Mouse (Mus musculus): ENCODE results near the gene Ccdc24.

- TF ChIP-seq CTCF (IDR thresholded peaks at IDR 0.05; ENCODE audit: low read depth) (no peak), EP300 (IDR thresholded peaks at IDR 0.05; ENCODE audit: low read depth) (no peak)
These were observed 40.4 kb upstream of the Ccdc24 start for GRCm38 (mm10) chr4:117912685-117913273.
